Mouse (Mus musculus): ENCODE measurements around the gene Fgd5.

GRCm38 (mm10) chr6:92100679-92101360, 122.1 kb downstream of the Fgd5 start:
- no peak for TF ChIP-seq CTCF (IDR thresholded peaks at IDR 0.05; ENCODE audit: control insufficient read depth, insufficient read depth, low read length)
- TF ChIP-seq POLR2A (IDR thresholded peaks at IDR 0.05; ENCODE audit: borderline replicate concordance, control insufficient read depth, low read depth, low read length), result no peak

Measured in bone marrow, adult 2 months (tissue).